Mouse (Mus musculus): ENCODE measurements around the gene Sugct.

Gene Sugct

GRCm38 (mm10) chr13:17297462-17298005 lies 397.8 kb downstream of the Sugct start:
- DNase-seq (ENCODE audit: inconsistent age in 2 of 2, low spot score in 1 of 2): no peak

GRCm38 (mm10) chr13:17296912-17297311 lies 398.4 kb downstream of the Sugct start:
- DNase-seq (ENCODE audit: inconsistent age in 2 of 2, low spot score in 1 of 2): no peak

GRCm38 (mm10) chr13:17296460-17296859 lies 398.9 kb downstream of the Sugct start:
- no peak for DNase-seq (ENCODE audit: inconsistent age in 2 of 2, low spot score in 1 of 2)

- no peak for DNase-seq (ENCODE audit: inconsistent age in 2 of 2, low spot score in 1 of 2)
Measured at GRCm38 (mm10) chr13:17291057-17291456, 404.3 kb downstream of the Sugct start.

GRCm38 (mm10) chr13:17288377-17288776 lies 407.0 kb downstream of the Sugct start:
- DNase-seq (ENCODE audit: inconsistent age in 2 of 2, low spot score in 1 of 2): no peak

GRCm38 (mm10) chr13:17245936-17246335 lies 449.4 kb downstream of the Sugct start:
- DNase-seq (ENCODE audit: inconsistent age in 2 of 2, low spot score in 1 of 2): no peak

- peak in 1 of 2 experiments; percentile 38 for DNase-seq (ENCODE audit: inconsistent age in 2 of 2, low spot score in 1 of 2)
Measured at GRCm38 (mm10) chr13:17216524-17216923, 478.8 kb downstream of the Sugct start.

GRCm38 (mm10) chr13:17212681-17213080 lies 482.7 kb downstream of the Sugct start:
- no peak for DNase-seq (ENCODE audit: inconsistent age in 2 of 2, low spot score in 1 of 2)

GRCm38 (mm10) chr13:17190180-17190762 lies 505.1 kb downstream of the Sugct start:
- DNase-seq (ENCODE audit: inconsistent age in 2 of 2, low spot score in 1 of 2): no peak

- no peak for DNase-seq (ENCODE audit: inconsistent age in 2 of 2, low spot score in 1 of 2)
Measured at GRCm38 (mm10) chr13:17185253-17185652, 510.1 kb downstream of the Sugct start.

GRCm38 (mm10) chr13:17165917-17166316 lies 529.4 kb downstream of the Sugct start:
- no peak for DNase-seq (ENCODE audit: inconsistent age in 2 of 2, low spot score in 1 of 2)

GRCm38 (mm10) chr13:17164721-17165120 lies 530.6 kb downstream of the Sugct start:
- no peak for DNase-seq (ENCODE audit: inconsistent age in 2 of 2, low spot score in 1 of 2)

GRCm38 (mm10) chr13:17146441-17146992 lies 548.8 kb downstream of the Sugct start:
- DNase-seq (ENCODE audit: inconsistent age in 2 of 2, low spot score in 1 of 2): no peak

GRCm38 (mm10) chr13:17116073-17116472 lies 579.3 kb downstream of the Sugct start:
- no peak for DNase-seq (ENCODE audit: inconsistent age in 2 of 2, low spot score in 1 of 2)

GRCm38 (mm10) chr13:17102372-17102771 lies 593.0 kb downstream of the Sugct start:
- DNase-seq (ENCODE audit: inconsistent age in 2 of 2, low spot score in 1 of 2): no peak

- DNase-seq (ENCODE audit: inconsistent age in 2 of 2, low spot score in 1 of 2): no peak
Measured at GRCm38 (mm10) chr13:17086547-17086946, 608.8 kb downstream of the Sugct start.

GRCm38 (mm10) chr13:17086146-17086545 lies 609.2 kb downstream of the Sugct start:
- DNase-seq (ENCODE audit: inconsistent age in 2 of 2, low spot score in 1 of 2): no peak

GRCm38 (mm10) chr13:17084946-17085852 lies 610.2 kb downstream of the Sugct start:
- DNase-seq (ENCODE audit: inconsistent age in 2 of 2, low spot score in 1 of 2): no peak

- DNase-seq (ENCODE audit: inconsistent age in 2 of 2, low spot score in 1 of 2): no peak
Measured at GRCm38 (mm10) chr13:17081618-17082017, 613.7 kb downstream of the Sugct start.

- DNase-seq (ENCODE audit: inconsistent age in 2 of 2, low spot score in 1 of 2): no peak
Measured at GRCm38 (mm10) chr13:17065552-17065951, 629.8 kb downstream of the Sugct start.

- no peak for DNase-seq (ENCODE audit: inconsistent age in 2 of 2, low spot score in 1 of 2)
Measured at GRCm38 (mm10) chr13:17056650-17057049, 638.7 kb downstream of the Sugct start.
